Mouse (Mus musculus): ENCODE data around the gene Gipc3.

DNA sequence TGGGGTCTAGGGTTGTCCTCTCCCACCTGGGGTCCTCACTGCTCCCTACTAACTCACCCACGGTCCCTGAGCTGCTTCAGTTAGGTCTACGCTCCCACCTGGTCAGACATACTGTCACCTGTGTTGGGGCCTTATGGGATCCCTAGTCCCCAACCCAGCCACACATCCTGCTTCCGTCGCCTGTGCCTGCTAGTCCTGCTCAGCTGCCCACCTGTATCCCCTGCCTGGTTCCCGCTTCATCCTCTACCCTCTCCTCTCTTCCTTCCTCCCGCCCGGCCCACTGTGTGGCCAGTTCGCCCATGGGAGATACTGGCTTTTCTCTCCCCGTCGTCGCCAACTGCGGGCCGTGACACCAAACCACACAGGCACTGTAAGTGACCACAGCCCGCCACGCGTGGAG is 27.5 kb downstream of the Gipc3 start:
- TF ChIP-seq POLR2A (IDR thresholded peaks at IDR 0.05; ENCODE audit: control insufficient read depth, extremely low read depth, insufficient read depth, low read length, poor library complexity): no peak
- TF ChIP-seq CTCF (IDR thresholded peaks at IDR 0.05; ENCODE audit: borderline replicate concordance, control insufficient read depth, extremely low read depth, insufficient read depth, low read length, poor library complexity): no peak

Measured in thymus, adult 2 months (tissue).